Mouse (Mus musculus) adrenal gland, postnatal 25 days (tissue): Measurements from ENCODE around the gene Med31. TPM values are rescaled to one million over a fixed set of nuclear protein-coding genes. Genes with fewer than 3 reads are reported as not detected.
"Not testable (repeated sequence)": the region's sequence is repeated elsewhere in the genome, so short reads cannot be mapped to it uniquely, and the experiment has no call there.

Experiments
- DNase-seq: peaks from one replicate; pipeline ENCODE4 v3.0.0; 2021; ENCODE audit warnings: mixed read lengths
- total RNA-seq: library from RNA; stranded (reverse); gene quantifications from 2 replicates; pipeline ENCODE4 v1.2.3, GENCODE M21; 2021

Gene Med31
- total RNA-seq, 1 experiment from 2014 or later: 15.7 TPM

- no peak for DNase-seq
Measured at GRCm38 (mm10) chr11:72203440-72203839, 12.0 kb downstream of the Med31 start.

GRCm38 (mm10) chr11:72196506-72196905, 18.9 kb downstream of the Med31 start:
- DNase-seq: no peak

GRCm38 (mm10) chr11:72194259-72194658, 21.1 kb downstream of the Med31 start:
- no peak for DNase-seq

- DNase-seq: no peak
Measured at GRCm38 (mm10) chr11:72190857-72191256, 24.5 kb downstream of the Med31 start.

GRCm38 (mm10) chr11:72184252-72184651, 31.1 kb downstream of the Med31 start:
- no peak for DNase-seq

GRCm38 (mm10) chr11:72181136-72181535, 34.3 kb downstream of the Med31 start:
- no peak for DNase-seq

GRCm38 (mm10) chr11:72180556-72180955, 34.8 kb downstream of the Med31 start:
- no peak for DNase-seq

GRCm38 (mm10) chr11:72176553-72176952, 38.8 kb downstream of the Med31 start:
- DNase-seq: no peak

- no peak for DNase-seq
Measured at GRCm38 (mm10) chr11:72175966-72176365, 39.4 kb downstream of the Med31 start.

GRCm38 (mm10) chr11:72174721-72175120, 40.7 kb downstream of the Med31 start:
- no peak for DNase-seq

- no peak for DNase-seq
Measured at GRCm38 (mm10) chr11:72173506-72173905, 41.9 kb downstream of the Med31 start.

- not testable (repeated sequence) for DNase-seq
Measured at GRCm38 (mm10) chr11:72171906-72172305, 43.5 kb downstream of the Med31 start.

GRCm38 (mm10) chr11:72169871-72170270, 45.5 kb downstream of the Med31 start:
- DNase-seq: no peak

- DNase-seq: no peak
Measured at GRCm38 (mm10) chr11:72163198-72163597, 52.2 kb downstream of the Med31 start.

Other genes starting within 250 kb of the Med31 start
- gene Aipl1, start 178.1 kb downstream of the Med31 start, total RNA-seq: 0.18 TPM in 1 of 2 replicates, not detected in the other
- gene Pimreg, start 173.6 kb downstream of the Med31 start, total RNA-seq: 8.4 and 13.2 TPM in 2 replicates
- 1.8 and 1.9 TPM in 2 replicates for gene Pitpnm3, start 79.8 kb downstream of the Med31 start, total RNA-seq
- 1.0 and 1.2 TPM in 2 replicates for gene Gm43951, start 8.8 kb downstream of the Med31 start, total RNA-seq
- 12.3 and 12.5 TPM in 2 replicates for gene 4933427D14Rik, start 8.1 kb downstream of the Med31 start, total RNA-seq
- gene Txndc17, start 8.0 kb downstream of the Med31 start, total RNA-seq: 70.6 and 78.6 TPM in 2 replicates
- gene Slc13a5, start 51.6 kb upstream of the Med31 start, total RNA-seq: 0.15 TPM in 1 of 2 replicates, not detected in the other
- 23.7 and 28.4 TPM in 2 replicates for gene Xaf1, start 86.0 kb upstream of the Med31 start, total RNA-seq
- 0.18 TPM in 1 of 2 replicates, not detected in the other for gene Fbxo39, start 98.9 kb upstream of the Med31 start, total RNA-seq
- gene Tekt1, start 146.8 kb upstream of the Med31 start, total RNA-seq: 0.21 TPM in 1 of 2 replicates, not detected in the other
- gene Smtnl2, start 196.1 kb upstream of the Med31 start, total RNA-seq: 2.6 and 2.7 TPM in 2 replicates
- gene Ggt6, start 219.9 kb upstream of the Med31 start, total RNA-seq: 3.7 and 4.4 TPM in 2 replicates
- 83.9 and 101 TPM in 2 replicates for gene Mybbp1a, start 225.8 kb upstream of the Med31 start, total RNA-seq